Mouse (Mus musculus): ENCODE data around the gene Tssk4. TPM values are rescaled to one million over a fixed set of nuclear protein-coding genes. Genes with fewer than 3 reads are reported as not detected.

The Tssk4 gene
- polyA plus RNA-seq (2015; fragmentation: Nextera tagmentation; extraction: Ambion mirVana) = 0.46 and 0.57 TPM in 2 replicates

DNA sequence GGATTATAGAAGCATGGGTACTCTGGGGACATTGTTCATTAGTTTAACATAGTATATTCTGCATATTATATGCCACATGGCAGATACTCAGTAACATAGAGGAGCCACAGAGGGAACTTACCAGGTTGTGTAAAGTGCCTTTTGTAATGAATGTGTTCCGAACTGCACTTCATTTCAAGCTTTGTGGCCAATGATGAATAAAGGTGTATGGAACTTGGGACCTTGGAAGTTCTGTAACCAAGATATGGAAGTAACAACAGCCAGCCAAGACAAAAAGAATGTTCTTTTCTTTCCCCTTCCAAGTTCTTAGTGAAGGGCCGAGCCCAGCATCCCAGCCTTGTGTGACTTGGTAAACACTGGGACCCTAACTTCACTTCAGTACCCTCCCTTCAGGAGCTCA, at the start of gene Tssk4:
Tssk4 (plus strand) TSS at position 301 of the 400 bp plus-strand sequence.
- Histone ChIP-seq H3K36me3 (ENCODE audit: control insufficient read depth, insufficient read depth, low read length) (no peaks in the 10 kb centered on the region), H3K4me1 (replicated peaks; ENCODE audit: control insufficient read depth, insufficient read depth) (no peaks in the 10 kb centered on the region; the same call in 1 of the 2 replicates), H3K4me3 (ENCODE audit: low read depth, low read length) (no peak within 1 kb of the TSS), H3K9me3 (ENCODE audit: control insufficient read depth, low read length) (no peaks in the 10 kb centered on the region), H3K27me3 (ENCODE audit: control insufficient read depth, insufficient read depth, low read length) (no peaks in the 10 kb centered on the region), H3K4me2 (replicated peaks; ENCODE audit: low read depth) (no peak within 1 kb of the TSS), H3K27ac (replicated peaks) (no peak within 1 kb of the TSS), H3K9ac (ENCODE audit: low read length) (no peak within 1 kb of the TSS)
- ATAC-seq (ENCODE audit: low FRiP score, low TSS enrichment) (no peak), DNase-seq (ENCODE audit: low spot score) (no peak)
- no peak for TF ChIP-seq EP300 (optimal IDR thresholded peaks at IDR 0.05)
- no peak for TF ChIP-seq CTCF (IDR thresholded peaks at IDR 0.05; ENCODE audit: low read depth)
- 96% methylated on average over 2 of the region's 2 CpGs for WGBS

- Histone ChIP-seq H3K36me3 (ENCODE audit: control insufficient read depth, insufficient read depth, low read length) (peaks cover 13% of the 10 kb centered on the region), H3K27me3 (ENCODE audit: control insufficient read depth, insufficient read depth, low read length) (no peaks in the 10 kb centered on the region)
These were observed 46.7 kb upstream of the Tssk4 start, which contains the start of gene Irf9 for GRCm38 (mm10) chr14:55603271-55603632. Gene Irf9, plus strand, starts transcription at chr14:55603571.

DNA sequence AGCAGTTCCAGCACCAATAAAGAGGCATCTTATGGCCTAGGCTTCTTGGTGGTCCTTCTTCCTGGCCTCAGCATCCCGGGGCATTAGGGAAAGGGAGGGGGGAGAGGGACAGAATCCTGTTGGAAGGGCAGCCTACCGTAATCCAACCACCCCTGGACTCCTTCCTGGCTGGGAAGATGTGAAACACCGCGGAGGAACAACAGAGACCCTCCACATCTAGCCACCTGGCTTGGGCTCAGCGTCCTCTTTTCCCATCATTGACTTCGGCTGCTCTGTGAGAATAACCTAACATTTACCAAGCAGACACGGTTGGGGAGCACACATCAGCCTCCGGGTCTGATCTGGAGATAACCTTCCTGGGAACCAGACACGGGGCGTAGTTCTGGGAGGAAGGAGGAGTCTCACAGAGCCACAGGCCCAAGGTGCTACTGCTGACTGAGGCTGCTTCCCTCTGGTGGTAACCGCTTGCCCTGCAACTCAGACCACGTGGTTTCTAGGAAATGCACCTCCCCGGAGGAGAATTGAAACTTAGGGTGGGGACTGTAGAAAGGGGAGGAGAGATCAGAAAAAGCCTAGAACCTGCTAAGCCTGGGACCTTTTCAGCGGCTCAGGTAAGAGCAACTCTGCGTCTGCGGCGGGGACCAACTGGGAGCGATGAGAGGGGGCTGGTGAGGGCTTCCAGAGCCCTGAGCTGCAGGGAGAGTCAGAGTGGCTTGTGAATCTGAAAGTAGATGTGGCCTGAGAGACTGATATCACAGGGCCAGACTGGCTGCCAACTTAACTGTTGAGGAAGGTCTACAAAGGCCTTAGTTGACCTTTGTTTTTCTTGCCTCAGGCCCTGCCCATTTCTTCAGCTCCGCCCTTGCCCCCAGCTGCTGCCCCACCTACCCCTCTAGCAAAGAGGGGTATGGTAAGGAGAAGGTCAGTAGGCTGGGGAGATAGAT, 46.1 kb upstream of the Tssk4 start:
- TF ChIP-seq EP300 (optimal IDR thresholded peaks at IDR 0.05) (peak; percentile 34), CTCF (IDR thresholded peaks at IDR 0.05; ENCODE audit: low read depth) (peak; percentile 97)
- no peaks in the 10 kb centered on the region for H3K27me3 ChIP-seq (ENCODE audit: control insufficient read depth, insufficient read depth, low read length)
- peak overlapping the region; percentile 51 for H3K4me3 ChIP-seq (ENCODE audit: low read depth, low read length)
- no peaks in the 10 kb centered on the region for H3K9me3 ChIP-seq (ENCODE audit: control insufficient read depth, low read length)
- H3K36me3 ChIP-seq (ENCODE audit: control insufficient read depth, insufficient read depth, low read length) = peaks cover 10% of the 10 kb centered on the region
- no peaks in the 10 kb centered on the region for H3K4me1 ChIP-seq (replicated peaks; ENCODE audit: control insufficient read depth, insufficient read depth)
- peak; percentile 94 for ATAC-seq (ENCODE audit: low FRiP score, low TSS enrichment)
- H3K27ac ChIP-seq (replicated peaks) = peak overlapping the region; percentile 94
- peak overlapping the region; percentile 74 for H3K9ac ChIP-seq (ENCODE audit: low read length)
- WGBS = 13% methylated on average over 19 of the region's 19 CpGs
- peak; percentile 95 for DNase-seq (ENCODE audit: low spot score)
- H3K4me2 ChIP-seq (replicated peaks; ENCODE audit: low read depth) = peak overlapping the region; percentile 62

More at GRCm38 (mm10) chr14:55603271-55603632, 46.7 kb upstream of the Tssk4 start, which contains the start of gene Irf9:
- Histone ChIP-seq H3K4me3 (ENCODE audit: low read depth, low read length) (peak within 1 kb of the TSS; percentile 51), H3K27ac (replicated peaks) (peak within 1 kb of the TSS; percentile 94), H3K9ac (ENCODE audit: low read length) (peak within 1 kb of the TSS; percentile 74), H3K4me2 (replicated peaks; ENCODE audit: low read depth) (peak within 1 kb of the TSS; percentile 62), H3K4me1 (replicated peaks; ENCODE audit: control insufficient read depth, insufficient read depth) (no peaks in the 10 kb centered on the region), H3K9me3 (ENCODE audit: control insufficient read depth, low read length) (no peaks in the 10 kb centered on the region)
- ATAC-seq (ENCODE audit: low FRiP score, low TSS enrichment) (no peak; the same call in 1 of the 2 replicates), DNase-seq (ENCODE audit: low spot score) (no peak)
- 83% methylated on average over 7 of the region's 7 CpGs for WGBS
- TF ChIP-seq CTCF (IDR thresholded peaks at IDR 0.05; ENCODE audit: low read depth) = no peak
- no peak for TF ChIP-seq EP300 (optimal IDR thresholded peaks at IDR 0.05)

GRCm38 (mm10) chr14:55604823-55605222, 45.2 kb upstream of the Tssk4 start:
- peak overlapping the region; percentile 94 for H3K27ac ChIP-seq (replicated peaks)

GRCm38 (mm10) chr14:55605743-55606459, 44.1 kb upstream of the Tssk4 start:
- Histone ChIP-seq H3K27me3 (ENCODE audit: control insufficient read depth, insufficient read depth, low read length) (no peaks in the 10 kb centered on the region), H3K9ac (ENCODE audit: low read length) (no peak overlapping the region), H3K36me3 (ENCODE audit: control insufficient read depth, insufficient read depth, low read length) (no peaks in the 10 kb centered on the region; the same call in none of the 2 replicates), H3K4me2 (replicated peaks; ENCODE audit: low read depth) (no peak overlapping the region), H3K4me3 (ENCODE audit: low read depth, low read length) (no peak overlapping the region), H3K27ac (replicated peaks) (no peak overlapping the region), H3K9me3 (ENCODE audit: control insufficient read depth, low read length) (no peaks in the 10 kb centered on the region), H3K4me1 (replicated peaks; ENCODE audit: control insufficient read depth, insufficient read depth) (no peaks in the 10 kb centered on the region)
- WGBS = 93% methylated on average over 16 of the region's 16 CpGs
- no peak for DNase-seq (ENCODE audit: low spot score)
- ATAC-seq (ENCODE audit: low FRiP score, low TSS enrichment) = no peak
- TF ChIP-seq EP300 (optimal IDR thresholded peaks at IDR 0.05) (no peak), CTCF (IDR thresholded peaks at IDR 0.05; ENCODE audit: low read depth) (no peak)

More at GRCm38 (mm10) chr14:55604823-55605222, 45.2 kb upstream of the Tssk4 start:
- ATAC-seq (ENCODE audit: low FRiP score, low TSS enrichment) (no peak), DNase-seq (ENCODE audit: low spot score) (no peak)
- Histone ChIP-seq H3K9ac (ENCODE audit: low read length) (peak overlapping the region; percentile 74), H3K4me1 (replicated peaks; ENCODE audit: control insufficient read depth, insufficient read depth) (no peaks in the 10 kb centered on the region), H3K4me2 (replicated peaks; ENCODE audit: low read depth) (peak overlapping the region; percentile 62), H3K4me3 (ENCODE audit: low read depth, low read length) (peak overlapping the region; percentile 51), H3K27me3 (ENCODE audit: control insufficient read depth, insufficient read depth, low read length) (no peaks in the 10 kb centered on the region), H3K9me3 (ENCODE audit: control insufficient read depth, low read length) (no peaks in the 10 kb centered on the region), H3K36me3 (ENCODE audit: control insufficient read depth, insufficient read depth, low read length) (peaks cover under 1% of the 10 kb centered on the region)
- no peak for TF ChIP-seq EP300 (optimal IDR thresholded peaks at IDR 0.05)
- TF ChIP-seq CTCF (IDR thresholded peaks at IDR 0.05; ENCODE audit: low read depth) = no peak
- 86% methylated on average over 11 of the region's 11 CpGs for WGBS
